Mouse (Mus musculus) heart, embryonic 13.5 days (tissue): Measurements from ENCODE around the gene Gm973. TPM values are rescaled to one million over a fixed set of nuclear protein-coding genes. Genes with fewer than 3 reads are reported as not detected.

ENCODE experiments used
- ATAC-seq: fragments of 200-750 bp; cut with Nextera tagmentation; 2 replicates; pipeline ENCODE4 v1.8.0; 2017; ENCODE audit warnings: moderate TSS enrichment; ENCODE audit not compliant: insufficient number of reproducible peaks, low FRiP score, low TSS enrichment; ENCODE audit errors: extremely low read depth
- H3K27ac ChIP-seq: fragments of 300-500 bp; sonication (generic); replicated peaks from 2 replicates; pipeline ENCODE4 v1.5.1; 2015; ENCODE audit warnings: moderate library complexity, mild to moderate bottlenecking, inconsistent platforms
- H3K27me3 ChIP-seq: fragments of 300-500 bp; sonication (generic); replicated peaks from 2 replicates; pipeline ENCODE4 v1.6.1; 2015; ENCODE audit warnings: mild to moderate bottlenecking, inconsistent platforms
- H3K36me3 ChIP-seq: fragments of 300-500 bp; sonication (generic); 2 replicates; pipeline ENCODE4 v1.6.1; 2015; ENCODE audit warnings: mild to moderate bottlenecking, inconsistent platforms
- H3K4me1 ChIP-seq: fragments of 300-500 bp; sonication (generic); 2 replicates; pipeline ENCODE4 v1.6.1; 2015; ENCODE audit warnings: inconsistent platforms
- H3K4me2 ChIP-seq: fragments of 300-500 bp; sonication (generic); 2 replicates; pipeline ENCODE4 v1.6.1; 2015; ENCODE audit warnings: inconsistent platforms, mild to moderate bottlenecking, moderate library complexity
- H3K4me3 ChIP-seq: fragments of 300-500 bp; sonication (generic); 2 replicates; pipeline ENCODE4 v1.5.1; 2015; ENCODE audit warnings: moderate library complexity, mild to moderate bottlenecking, inconsistent platforms
- H3K9ac ChIP-seq: fragments of 300-500 bp; sonication (generic); 2 replicates; pipeline ENCODE4 v1.6.1; 2015; ENCODE audit warnings: inconsistent platforms, mild to moderate bottlenecking, moderate library complexity
- H3K9me3 ChIP-seq: fragments of 300-500 bp; sonication (generic); 2 replicates; pipeline ENCODE4 v1.6.1; 2016; ENCODE audit warnings: inconsistent platforms
- WGBS: fragments of 180-500 bp; shearing (Covaris S2); methylation state at CpG from one replicate; pipeline ENCODE4 v1.1.7; 2015; ENCODE audit warnings: mixed read lengths; 5-methylcytosine and 5-hydroxymethylcytosine counted together
- polyA plus RNA-seq: library from polyadenylated mRNA; unstranded; fragments of >200 nt; fragmentation: Nextera tagmentation; extraction: Ambion mirVana; gene quantifications from 2 replicates; pipeline ENCODE4 v1.2.1, GENCODE M21; 2015

The Gm973 gene
- 0.48 TPM in 1 of 2 replicates, not detected in the other for polyA plus RNA-seq

- peak within 1 kb of the TSS; percentile 73 for H3K9ac ChIP-seq
- H3K9me3 ChIP-seq: no peaks in the 10 kb centered on the region
- peak within 1 kb of the TSS; percentile 76 for H3K4me2 ChIP-seq
- ATAC-seq: no peak; the same call in 1 of the 2 replicates
- WGBS: 8% methylated on average over 25 of the region's 25 CpGs
- H3K4me1 ChIP-seq: peaks cover 22% of the 10 kb centered on the region
- peak within 1 kb of the TSS; percentile 46 for H3K4me3 ChIP-seq
- H3K27me3 ChIP-seq: 0 out of 2 replicates have a peak, but pooled peaks cover 3% of the 10 kb centered on the region
- H3K36me3 ChIP-seq: no peaks in the 10 kb centered on the region
- H3K27ac ChIP-seq: peak within 1 kb of the TSS; percentile 51
Observed at GRCm38 (mm10) chr1:59516026-59516917, at the start of gene Gm973. Gene Gm973, plus strand, starts transcription at chr1:59516264.

- WGBS: 45% methylated on average over 4 of the region's 4 CpGs
- H3K9me3 ChIP-seq: no peaks in the 10 kb centered on the region
Observed at GRCm38 (mm10) chr1:59469170-59469569, 46.9 kb upstream of the Gm973 start.

GRCm38 (mm10) chr1:59470766-59471165 is 45.3 kb upstream of the Gm973 start:
- Histone ChIP-seq H3K36me3 (no peaks in the 10 kb centered on the region), H3K4me3 (no peak overlapping the region), H3K4me2 (no peak overlapping the region), H3K4me1 (peaks cover 31% of the 10 kb centered on the region), H3K27ac (no peak overlapping the region), H3K9me3 (no peaks in the 10 kb centered on the region), H3K9ac (no peak overlapping the region), H3K27me3 (peaks cover 71% of the 10 kb centered on the region)
- no peak for ATAC-seq
- 44% methylated on average over 4 of the region's 4 CpGs for WGBS

More at GRCm38 (mm10) chr1:59469170-59469569, 46.9 kb upstream of the Gm973 start:
- Histone ChIP-seq H3K36me3 (no peaks in the 10 kb centered on the region), H3K4me1 (peaks cover 36% of the 10 kb centered on the region), H3K4me2 (no peak overlapping the region), H3K27me3 (peaks cover 72% of the 10 kb centered on the region), H3K9ac (no peak overlapping the region), H3K27ac (no peak overlapping the region), H3K4me3 (no peak overlapping the region)
- no peak for ATAC-seq

GRCm38 (mm10) chr1:59472368-59473180 is 43.5 kb upstream of the Gm973 start:
- no peak overlapping the region for H3K27ac ChIP-seq
- no peak for ATAC-seq
- no peaks in the 10 kb centered on the region for H3K9me3 ChIP-seq
- H3K27me3 ChIP-seq: peaks cover 82% of the 10 kb centered on the region
- peaks cover 31% of the 10 kb centered on the region for H3K4me1 ChIP-seq
- no peak overlapping the region for H3K9ac ChIP-seq
- no peak overlapping the region for H3K4me3 ChIP-seq
- no peaks in the 10 kb centered on the region for H3K36me3 ChIP-seq
- 9% methylated on average over 9 of the region's 11 CpGs for WGBS
- H3K4me2 ChIP-seq: peak overlapping the region; percentile 28; the same call in 1 of the 2 replicates

- ATAC-seq: no peak; the same call in 1 of the 2 replicates
- no peak overlapping the region for H3K27ac ChIP-seq
- H3K9me3 ChIP-seq: no peaks in the 10 kb centered on the region
- WGBS: 13% methylated on average over 4 of the region's 4 CpGs
- peak overlapping the region; percentile 28 for H3K4me2 ChIP-seq
- no peaks in the 10 kb centered on the region for H3K36me3 ChIP-seq
- peaks cover 88% of the 10 kb centered on the region for H3K27me3 ChIP-seq
- H3K9ac ChIP-seq: no peak overlapping the region
- no peak overlapping the region for H3K4me3 ChIP-seq
- H3K4me1 ChIP-seq: peaks cover 31% of the 10 kb centered on the region
Observed at GRCm38 (mm10) chr1:59473181-59473555, 42.9 kb upstream of the Gm973 start.

- no peak overlapping the region for H3K9ac ChIP-seq
- no peak overlapping the region for H3K27ac ChIP-seq
- no peak for ATAC-seq
- H3K4me3 ChIP-seq: no peak overlapping the region
- H3K4me2 ChIP-seq: no peak overlapping the region
- no peaks in the 10 kb centered on the region for H3K9me3 ChIP-seq
- 22% methylated on average over 2 of the region's 2 CpGs for WGBS
- peaks cover 85% of the 10 kb centered on the region for H3K27me3 ChIP-seq
- no peaks in the 10 kb centered on the region for H3K36me3 ChIP-seq
- peaks cover 38% of the 10 kb centered on the region for H3K4me1 ChIP-seq
Observed at GRCm38 (mm10) chr1:59475618-59476017, 40.4 kb upstream of the Gm973 start.

GRCm38 (mm10) chr1:59478911-59479310 is 37.2 kb upstream of the Gm973 start:
- Histone ChIP-seq H3K27me3 (peaks cover 63% of the 10 kb centered on the region), H3K9me3 (no peaks in the 10 kb centered on the region), H3K36me3 (no peaks in the 10 kb centered on the region), H3K27ac (no peak overlapping the region), H3K9ac (no peak overlapping the region), H3K4me1 (peaks cover 32% of the 10 kb centered on the region), H3K4me3 (no peak overlapping the region), H3K4me2 (no peak overlapping the region)
- ATAC-seq: no peak
- 44% methylated on average over 3 of the region's 3 CpGs for WGBS

GRCm38 (mm10) chr1:59480821-59481455 is 35.1 kb upstream of the Gm973 start:
- Histone ChIP-seq H3K9me3 (no peaks in the 10 kb centered on the region), H3K4me3 (peak overlapping the region; percentile 61), H3K27ac (peak overlapping the region; percentile 86), H3K9ac (peak overlapping the region; percentile 77), H3K36me3 (no peaks in the 10 kb centered on the region), H3K4me1 (peaks cover 43% of the 10 kb centered on the region), H3K27me3 (peaks cover 64% of the 10 kb centered on the region), H3K4me2 (peak overlapping the region; percentile 90)
- 4% methylated on average over 23 of the region's 23 CpGs for WGBS
- 0 out of 2 replicates have a peak, but pooled peaks have one; percentile 9 for ATAC-seq

GRCm38 (mm10) chr1:59481456-59482291 is 34.4 kb upstream of the Gm973 start:
- Histone ChIP-seq H3K9ac (peak overlapping the region; percentile 90), H3K27me3 (peaks cover 59% of the 10 kb centered on the region), H3K36me3 (no peaks in the 10 kb centered on the region), H3K9me3 (no peaks in the 10 kb centered on the region), H3K4me2 (peak overlapping the region; percentile 90), H3K27ac (peak overlapping the region; percentile 88), H3K4me3 (peak overlapping the region; percentile 61), H3K4me1 (peaks cover 49% of the 10 kb centered on the region)
- under 1% methylated on average over 49 of the region's 57 CpGs for WGBS
- ATAC-seq: peak; percentile 90

- Histone ChIP-seq H3K4me3 (peak within 1 kb of the TSS; percentile 61), H3K4me1 (peaks cover 54% of the 10 kb centered on the region), H3K36me3 (no peaks in the 10 kb centered on the region), H3K9me3 (no peaks in the 10 kb centered on the region), H3K9ac (peak within 1 kb of the TSS; percentile 90), H3K27me3 (peaks cover 54% of the 10 kb centered on the region), H3K27ac (peak within 1 kb of the TSS; percentile 88), H3K4me2 (peak within 1 kb of the TSS; percentile 90)
- ATAC-seq: no peak
- WGBS: under 1% methylated on average over 35 of the region's 35 CpGs
Observed at GRCm38 (mm10) chr1:59482331-59482695, 33.8 kb upstream of the Gm973 start, which contains the start of gene Fzd7. Gene Fzd7, plus strand, starts transcription at chr1:59482424.
